Mouse (Mus musculus) right cerebral cortex, postnatal 25 days (tissue): ENCODE data around the gene Ptger2.
"Not testable (repeated sequence)": the region's sequence is repeated elsewhere in the genome, so short reads cannot be mapped to it uniquely, and the experiment has no call there.

Experiments used
- DNase-seq: peaks from one replicate; pipeline ENCODE4 v3.0.0; 2022

Gene Ptger2

GRCm38 (mm10) chr14:44987674-44988355 lies at the start of gene Ptger2:
Gene Ptger2, plus strand, starts transcription at chr14:44988195.
- DNase-seq = not testable (repeated sequence)

GRCm38 (mm10) chr14:44960746-44961145 lies 27.2 kb upstream of the Ptger2 start:
- DNase-seq = no peak

- DNase-seq = peak; percentile 68
Observed at GRCm38 (mm10) chr14:44977278-44977677, 10.7 kb upstream of the Ptger2 start.

- DNase-seq = no peak
Observed at GRCm38 (mm10) chr14:44979887-44980286, 8.1 kb upstream of the Ptger2 start.

GRCm38 (mm10) chr14:44981490-44981889 lies 6.5 kb upstream of the Ptger2 start:
- DNase-seq = no peak

- no peak for DNase-seq
Observed at GRCm38 (mm10) chr14:44984106-44984505, 3.9 kb upstream of the Ptger2 start.

GRCm38 (mm10) chr14:44986248-44986647 lies 1.7 kb upstream of the Ptger2 start:
- DNase-seq = no peak

- DNase-seq = no peak
Observed at GRCm38 (mm10) chr14:44988456-44989016, 541 bp downstream of the Ptger2 start.

GRCm38 (mm10) chr14:44989017-44989721 lies 1.2 kb downstream of the Ptger2 start:
- peak; percentile 10 for DNase-seq

- no peak for DNase-seq
Observed at GRCm38 (mm10) chr14:44989751-44990150, 1.8 kb downstream of the Ptger2 start.

- DNase-seq = no peak
Observed at GRCm38 (mm10) chr14:44994337-44994736, 6.3 kb downstream of the Ptger2 start.

GRCm38 (mm10) chr14:45000086-45000769 lies 12.2 kb downstream of the Ptger2 start:
- DNase-seq = no peak

- no peak for DNase-seq
Observed at GRCm38 (mm10) chr14:45005698-45006283, 17.8 kb downstream of the Ptger2 start.

GRCm38 (mm10) chr14:45009242-45009641 lies 21.2 kb downstream of the Ptger2 start:
- DNase-seq = no peak

GRCm38 (mm10) chr14:45011260-45011659 lies 23.3 kb downstream of the Ptger2 start:
- no peak for DNase-seq

- no peak for DNase-seq
Observed at GRCm38 (mm10) chr14:45011671-45012070, 23.7 kb downstream of the Ptger2 start.

- DNase-seq = no peak
Observed at GRCm38 (mm10) chr14:45021551-45021950, 33.6 kb downstream of the Ptger2 start.

GRCm38 (mm10) chr14:45034293-45034692 lies 46.3 kb downstream of the Ptger2 start:
- DNase-seq = no peak

- no peak for DNase-seq
Observed at GRCm38 (mm10) chr14:45036579-45036978, 48.6 kb downstream of the Ptger2 start.

GRCm38 (mm10) chr14:45038052-45038451 lies 50.1 kb downstream of the Ptger2 start:
- DNase-seq = no peak

- no peak for DNase-seq
Observed at GRCm38 (mm10) chr14:45040851-45041475, 53.0 kb downstream of the Ptger2 start.

GRCm38 (mm10) chr14:45048128-45048527 lies 60.1 kb downstream of the Ptger2 start:
- no peak for DNase-seq
